In genomic region chr7:3715249-3715648, GRCm38 (mm10) we compare ENCODE assay signal across 14 mouse cellular contexts.
"Had no signal": no experiment of that assay in that cellular context is flagged by ENCODE, and none has a peak within 500 bp of the region (broad histone marks: within the 10 kb centered on the region; RNA-seq: fewer than 3 reads in every experiment).

No protein-coding gene starts in this region.

- H3K9ac ChIP-seq: limb, embryonic 12.5 days; liver, embryonic 14.5 days; midbrain, embryonic 12.5 days had no signal

- ATAC-seq: intestine, postnatal 0 days; lung, postnatal 0 days; midbrain, embryonic 16.5 days had no signal

- H3K27ac ChIP-seq: kidney, postnatal 0 days; limb, embryonic 12.5 days; liver, embryonic 14.5 days; midbrain, embryonic 12.5 days had no signal

- H3K4me1 ChIP-seq: limb, embryonic 12.5 days; midbrain, embryonic 12.5 days had no signal

- H3K4me3 ChIP-seq: limb, embryonic 12.5 days; megakaryocyte, embryonic 14.5 days; midbrain, embryonic 12.5 days had no signal

- DNase-seq: kidney, adult 8-10 months; liver; lung, adult 2 months; lung, postnatal 36 days; right cerebral cortex, postnatal 25 days; thymus, adult 18-20 months had no signal

- H3K9me3 ChIP-seq: limb, embryonic 12.5 days; megakaryocyte, embryonic 14.5 days; midbrain, embryonic 12.5 days had no signal

- H3K27me3 ChIP-seq: limb, embryonic 12.5 days; midbrain, embryonic 12.5 days had no signal

- H3K36me3 ChIP-seq: limb, embryonic 12.5 days; midbrain, embryonic 12.5 days had no signal
